Mouse (Mus musculus): ENCODE measurements around the gene Wars. TPM values are rescaled to one million over a fixed set of nuclear protein-coding genes. Genes with fewer than 3 reads are reported as not detected.

The Wars gene
- total RNA-seq, 2 experiments from 2014 or later, result 59.0 to 63.1 TPM

- no peak for DNase-seq
Measured at GRCm38 (mm10) chr12:108909846-108910433, 16.0 kb upstream of the Wars start.

DNA sequence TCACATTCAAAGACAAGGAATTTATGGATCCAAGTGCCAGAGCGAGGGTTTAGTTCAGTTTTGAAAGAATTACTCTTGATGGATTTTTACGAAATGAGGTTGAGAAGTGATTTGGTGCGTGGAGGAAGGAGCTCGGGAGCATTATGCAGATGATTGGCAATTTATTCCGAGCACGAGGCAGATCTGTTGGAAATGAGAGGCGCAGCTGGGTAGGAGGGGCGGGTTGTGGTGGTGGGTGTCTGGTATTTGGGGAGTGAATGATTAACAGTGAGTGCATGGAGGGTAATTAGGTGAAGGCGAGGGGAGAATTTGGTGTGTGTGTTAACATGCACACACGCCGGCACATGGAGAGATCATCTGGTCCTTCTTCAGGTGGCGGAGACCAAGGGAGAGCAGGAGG is 12.4 kb upstream of the Wars start:
- no peak for DNase-seq

- DNase-seq, result no peak
Measured at GRCm38 (mm10) chr12:108905620-108906302, 11.8 kb upstream of the Wars start.

DNA sequence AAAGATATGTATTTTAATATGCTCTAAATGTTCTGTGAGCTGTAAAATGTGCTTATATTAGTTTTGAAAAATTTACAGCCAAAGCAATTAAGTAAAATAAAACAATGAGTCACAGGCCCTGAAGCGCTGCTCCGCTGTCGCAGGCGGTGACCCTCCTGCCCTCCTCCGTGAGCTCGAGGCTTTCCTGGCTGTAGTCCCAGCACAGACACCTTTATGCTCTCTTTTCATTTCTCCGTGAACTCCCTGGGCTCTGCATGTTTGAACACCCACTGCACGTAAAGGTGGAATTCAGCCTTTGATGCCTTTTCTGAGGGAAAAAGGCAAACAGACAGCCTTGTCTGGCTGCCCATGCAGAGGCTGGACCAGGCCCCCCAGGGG is 10.3 kb upstream of the Wars start:
- DNase-seq, result peak in 1 of 2 experiments; percentile 15

- DNase-seq, result peak; percentile 70 to 74
Measured at GRCm38 (mm10) chr12:108903600-108904275, 9.8 kb upstream of the Wars start.

DNA sequence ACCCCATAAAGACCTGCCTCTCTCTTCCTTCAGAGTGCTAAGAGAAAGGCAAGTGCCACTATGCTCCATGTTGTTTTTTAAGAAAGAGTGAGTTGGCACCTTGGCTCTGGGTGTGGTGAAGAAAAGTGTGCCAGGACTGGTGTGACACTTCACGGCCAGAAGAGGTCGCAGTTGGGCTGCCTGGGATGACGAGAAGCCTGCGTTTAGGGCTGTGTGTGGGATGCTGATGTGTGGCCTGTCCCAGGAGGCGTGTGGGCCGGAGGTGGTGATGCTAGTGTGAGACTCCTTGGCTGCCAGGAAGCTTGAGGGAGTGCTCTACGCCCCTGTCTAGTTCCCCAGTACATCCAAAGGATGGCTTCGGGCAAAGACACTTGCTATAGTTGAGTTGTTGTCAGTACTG is 9.0 kb upstream of the Wars start:
- DNase-seq, result peak; percentile 55 to 62

DNA sequence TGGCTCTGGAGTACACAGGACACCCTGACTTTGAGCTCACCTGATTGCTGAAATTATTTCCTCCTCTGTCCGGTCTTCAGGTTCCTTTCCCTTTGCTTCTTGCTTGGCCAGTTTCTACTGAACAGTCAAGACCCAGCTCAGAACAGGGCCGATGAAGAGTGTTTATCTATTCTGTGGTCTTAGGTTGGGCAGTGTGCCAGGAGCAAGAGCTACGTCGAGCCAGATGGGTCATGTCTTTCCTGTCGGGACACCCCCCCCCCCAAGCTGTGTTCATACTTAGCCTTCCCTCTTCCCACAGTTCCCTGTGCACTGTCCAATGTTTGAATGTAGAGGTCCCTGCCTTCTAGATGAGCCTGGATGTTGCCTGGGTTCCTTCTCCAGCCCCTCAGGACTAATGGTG is 7.4 kb upstream of the Wars start:
- DNase-seq, result no peak

DNA sequence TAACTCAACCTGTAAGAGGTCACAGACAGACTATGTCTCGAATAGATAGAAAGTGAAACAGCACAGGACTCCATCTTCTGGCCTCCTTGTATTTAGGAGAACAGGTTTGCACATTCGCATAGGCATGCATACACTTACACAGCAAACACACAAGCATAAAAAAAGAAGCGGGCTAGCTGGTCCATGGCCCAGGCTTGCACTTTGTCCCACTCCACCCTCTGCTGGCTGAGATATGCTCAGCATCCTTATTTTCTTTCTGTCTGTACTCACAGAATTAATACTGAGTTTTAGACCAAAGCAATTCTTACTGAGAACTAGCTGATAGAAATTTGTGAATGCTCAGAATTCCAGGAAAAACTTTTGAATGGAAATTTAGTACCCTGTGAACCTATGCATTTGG is 2.0 kb upstream of the Wars start:
- peak; percentile 41 to 51 for DNase-seq

DNA sequence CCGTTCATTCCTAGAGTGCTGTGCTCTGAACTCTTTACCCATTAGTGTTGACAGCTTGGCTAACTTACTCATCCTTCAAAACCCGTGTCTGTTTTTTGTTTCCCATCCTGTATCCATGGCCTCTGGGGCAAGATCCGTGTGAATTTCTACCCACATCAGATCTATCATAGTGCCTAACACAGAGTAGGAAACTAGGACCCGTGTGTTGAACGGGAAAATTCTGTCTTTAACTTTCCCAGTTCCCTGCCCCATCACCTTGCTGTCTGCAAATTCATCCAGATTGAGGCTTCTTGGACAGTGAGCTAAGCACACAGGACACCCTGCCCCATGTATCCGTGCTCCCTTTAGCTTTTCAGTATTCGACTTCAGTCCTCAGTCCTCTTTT is 450 bp upstream of the Wars start:
- no peak for DNase-seq

- DNase-seq, result no peak
Measured at GRCm38 (mm10) chr12:108892989-108893714, 822 bp downstream of the Wars start, which contains the start of gene Wdr25. Gene Wdr25 (plus strand): TSS chr12:108893631.

- no peak for DNase-seq
Measured at GRCm38 (mm10) chr12:108888632-108889031, 5.3 kb downstream of the Wars start.

GRCm38 (mm10) chr12:108887077-108887476 is 6.9 kb downstream of the Wars start:
- DNase-seq, result no peak

GRCm38 (mm10) chr12:108885906-108886305 is 8.1 kb downstream of the Wars start:
- no peak for DNase-seq

GRCm38 (mm10) chr12:108882776-108883175 is 11.2 kb downstream of the Wars start:
- peak in 1 of 2 experiments; percentile 47 for DNase-seq

GRCm38 (mm10) chr12:108881192-108881591 is 12.8 kb downstream of the Wars start:
- no peak for DNase-seq

GRCm38 (mm10) chr12:108880606-108881005 is 13.4 kb downstream of the Wars start:
- no peak for DNase-seq

DNA sequence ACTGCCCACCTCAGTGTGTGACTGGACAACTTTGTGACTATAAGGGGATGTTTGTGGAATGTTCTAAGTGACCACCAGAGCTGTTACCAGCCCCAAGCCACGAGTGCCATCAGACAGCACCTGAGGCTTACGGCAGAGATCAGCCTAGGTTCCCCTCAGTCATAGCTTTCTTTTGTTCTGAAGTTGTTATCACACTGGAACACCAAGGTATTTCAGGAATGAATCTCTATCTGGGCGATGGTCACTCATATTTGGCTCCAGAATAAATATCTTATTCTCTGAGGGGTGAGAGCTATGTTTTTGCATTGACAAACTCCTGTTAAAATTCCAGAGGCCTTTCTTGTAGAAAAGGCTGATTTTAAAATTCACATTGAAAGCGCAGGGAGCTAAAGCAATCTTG is 14.8 kb downstream of the Wars start:
- no peak for DNase-seq

DNA sequence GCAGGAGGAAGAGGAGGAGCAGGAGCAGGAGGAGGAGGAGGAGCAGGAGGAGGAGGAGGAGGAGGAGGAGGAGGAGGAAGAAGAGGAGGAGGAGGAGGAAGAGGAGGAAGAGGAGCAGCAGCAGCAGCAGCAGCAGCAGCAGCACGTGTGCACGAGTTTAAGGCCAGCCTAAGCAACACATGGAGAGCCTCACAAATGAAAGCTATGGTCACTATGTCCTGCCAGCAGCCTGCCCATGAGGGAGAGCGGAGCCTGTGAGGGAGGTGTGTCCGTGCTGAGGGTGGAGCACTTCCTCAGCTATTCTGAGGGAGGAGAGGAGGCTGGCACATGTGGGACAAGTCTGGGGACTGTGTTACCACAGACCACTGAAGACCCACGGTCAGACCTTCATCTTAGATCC is 20.9 kb downstream of the Wars start:
- DNase-seq, result no peak

- DNase-seq, result no peak
Measured at GRCm38 (mm10) chr12:108869575-108869974, 24.4 kb downstream of the Wars start.

- DNase-seq, result no peak
Measured at GRCm38 (mm10) chr12:108865007-108865494, 28.9 kb downstream of the Wars start.

GRCm38 (mm10) chr12:108858486-108858885 is 35.5 kb downstream of the Wars start:
- no peak for DNase-seq

DNA sequence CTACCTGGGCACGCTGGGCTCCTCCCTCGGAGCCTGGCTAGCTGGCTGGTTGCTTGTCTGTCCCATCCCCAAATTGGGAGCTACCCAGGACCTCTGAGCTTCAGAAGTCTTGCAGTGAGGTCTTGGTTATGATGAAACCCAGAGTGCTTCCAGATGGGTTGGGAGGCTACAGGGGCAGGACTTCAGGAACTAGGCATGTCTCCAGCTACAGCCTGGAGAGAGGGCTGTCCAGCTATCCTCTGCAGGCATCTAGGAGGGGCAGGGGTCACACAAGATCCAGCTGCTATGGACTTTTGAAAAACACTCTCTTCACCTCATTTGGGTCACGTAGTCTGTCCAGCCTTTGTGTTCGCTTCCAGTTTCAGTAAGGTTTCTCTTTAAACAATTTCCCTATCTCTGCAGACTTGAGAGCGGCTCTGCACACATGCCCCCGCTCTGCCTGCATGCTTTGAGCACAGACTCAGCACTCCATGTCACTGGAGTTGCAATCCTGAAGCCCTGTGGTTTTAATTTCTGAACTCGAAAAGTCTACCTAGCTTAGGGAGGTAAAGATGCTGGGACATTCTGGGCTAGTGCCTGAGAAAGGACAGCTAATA is 36.3 kb downstream of the Wars start:
- DNase-seq, result no peak
